Mouse (Mus musculus) lung, embryonic 14.5 days (tissue): Measurements from ENCODE around the gene Ppm1h. TPM values are rescaled to one million over a fixed set of nuclear protein-coding genes. Genes with fewer than 3 reads are reported as not detected.

Experiments
- ATAC-seq: fragments of 200-750 bp; cut with Nextera tagmentation; 2 replicates; pipeline ENCODE4 v1.8.0; 2017; ENCODE audit warnings: mild to moderate bottlenecking, moderate TSS enrichment, moderate library complexity; ENCODE audit not compliant: insufficient read depth
- DNase-seq: peaks from one replicate; pipeline ENCODE4 v3.0.0-alpha.2; 2015
- H3K27ac ChIP-seq: fragments of 300-500 bp; sonication (generic); 2 replicates; pipeline ENCODE4 v1.5.1; 2014; ENCODE audit warnings: low read depth, mild to moderate bottlenecking, moderate library complexity
- H3K27me3 ChIP-seq: fragments of 300-500 bp; sonication (generic); 2 replicates; pipeline ENCODE4 v1.6.1; 2014; ENCODE audit warnings: low read length, control low read depth; ENCODE audit not compliant: insufficient read depth
- H3K36me3 ChIP-seq: fragments of 300-500 bp; sonication (generic); 2 replicates; pipeline ENCODE4 v1.6.1; 2014; ENCODE audit warnings: control low read depth; ENCODE audit not compliant: insufficient read depth
- H3K4me1 ChIP-seq: fragments of 300-500 bp; sonication (generic); 2 replicates; pipeline ENCODE4 v1.6.1; 2014; ENCODE audit warnings: antibody characterized with exemption, control low read depth; ENCODE audit not compliant: insufficient read depth
- H3K4me2 ChIP-seq: fragments of 300-500 bp; sonication (generic); 2 replicates; pipeline ENCODE4 v1.6.1; 2014; ENCODE audit warnings: mild to moderate bottlenecking
- H3K4me3 ChIP-seq: fragments of 300-500 bp; sonication (generic); 2 replicates; pipeline ENCODE4 v1.5.1; 2014; ENCODE audit warnings: low read depth, low read length
- H3K9ac ChIP-seq: fragments of 300-500 bp; sonication (generic); 2 replicates; pipeline ENCODE4 v1.6.1; 2014
- H3K9me3 ChIP-seq: fragments of 300-500 bp; sonication (generic); 2 replicates; pipeline ENCODE4 v1.6.1; 2016; ENCODE audit warnings: low read depth, low read length, control low read depth
- CTCF ChIP-seq: IDR thresholded peaks from 2 replicates; pipeline ENCODE4 v1.5.1; 2016; ENCODE audit warnings: antibody characterized with exemption, low read depth
- WGBS: fragments of 180-500 bp; shearing (Covaris S2); extraction: QIAGEN DNeasy Blood & Tissue Kit; methylation state at CpG from one replicate; pipeline ENCODE4 v1.1.7; 2014; 5-methylcytosine and 5-hydroxymethylcytosine counted together
- polyA plus RNA-seq: library from polyadenylated mRNA; unstranded; fragments of >200 nt; fragmentation: Nextera tagmentation; extraction: Ambion mirVana; gene quantifications from 2 replicates; pipeline ENCODE4 v1.2.1, GENCODE M21; 2014

Ppm1h gene
- polyA plus RNA-seq, 1 experiment from 2014 or later, result 7.1 TPM

GRCm38 (mm10) chr10:122768204-122768892 is 89.8 kb downstream of the Ppm1h start:
- Histone ChIP-seq H3K9me3 (no peaks in the 10 kb centered on the region), H3K27ac (no peak overlapping the region), H3K27me3 (no peaks in the 10 kb centered on the region), H3K4me1 (peaks cover 9% of the 10 kb centered on the region; the same call in 1 of the 2 replicates), H3K36me3 (no peaks in the 10 kb centered on the region), H3K4me3 (no peak overlapping the region), H3K4me2 (no peak overlapping the region), H3K9ac (no peak overlapping the region)
- TF ChIP-seq CTCF, result no peak
- DNase-seq (no peak), ATAC-seq (no peak)
- 49% methylated on average over 13 of the region's 13 CpGs for WGBS

GRCm38 (mm10) chr10:122768893-122769341 is 90.4 kb downstream of the Ppm1h start:
- WGBS, result 46% methylated on average over 6 of the region's 6 CpGs
- DNase-seq (no peak), ATAC-seq (no peak)
- Histone ChIP-seq H3K4me1 (peaks cover 9% of the 10 kb centered on the region; the same call in 1 of the 2 replicates), H3K4me3 (no peak overlapping the region), H3K4me2 (no peak overlapping the region), H3K27ac (no peak overlapping the region), H3K27me3 (no peaks in the 10 kb centered on the region), H3K36me3 (no peaks in the 10 kb centered on the region), H3K9ac (no peak overlapping the region), H3K9me3 (no peaks in the 10 kb centered on the region)
- TF ChIP-seq CTCF, result no peak

DNA sequence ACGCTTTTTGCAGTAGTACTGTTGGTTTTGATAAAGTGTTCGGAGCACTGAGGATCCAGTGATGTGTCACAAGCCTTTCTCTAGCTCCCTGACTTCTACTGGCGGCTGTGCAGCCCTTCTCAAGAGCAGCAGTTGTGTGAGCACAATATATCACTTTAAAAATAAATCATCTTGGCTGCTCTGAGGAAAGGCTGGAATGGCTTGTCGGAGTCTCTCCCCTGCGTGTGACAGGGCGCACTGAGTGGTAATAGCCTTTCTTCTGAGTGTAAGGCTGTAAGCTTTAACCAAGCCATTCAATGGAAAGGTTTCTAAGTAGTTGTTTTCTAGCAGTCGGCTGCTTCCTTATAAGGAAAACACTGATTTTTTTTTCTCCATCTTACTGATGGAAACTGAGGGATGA is 91.8 kb downstream of the Ppm1h start:
- DNase-seq (peak; percentile 23), ATAC-seq (no peak)
- Histone ChIP-seq H3K4me2 (no peak overlapping the region), H3K9ac (no peak overlapping the region), H3K4me3 (no peak overlapping the region), H3K4me1 (peaks cover 9% of the 10 kb centered on the region; the same call in 1 of the 2 replicates), H3K27me3 (no peaks in the 10 kb centered on the region), H3K9me3 (no peaks in the 10 kb centered on the region), H3K27ac (no peak overlapping the region), H3K36me3 (no peaks in the 10 kb centered on the region)
- 34% methylated on average over 7 of the region's 7 CpGs for WGBS
- no peak for TF ChIP-seq CTCF

DNA sequence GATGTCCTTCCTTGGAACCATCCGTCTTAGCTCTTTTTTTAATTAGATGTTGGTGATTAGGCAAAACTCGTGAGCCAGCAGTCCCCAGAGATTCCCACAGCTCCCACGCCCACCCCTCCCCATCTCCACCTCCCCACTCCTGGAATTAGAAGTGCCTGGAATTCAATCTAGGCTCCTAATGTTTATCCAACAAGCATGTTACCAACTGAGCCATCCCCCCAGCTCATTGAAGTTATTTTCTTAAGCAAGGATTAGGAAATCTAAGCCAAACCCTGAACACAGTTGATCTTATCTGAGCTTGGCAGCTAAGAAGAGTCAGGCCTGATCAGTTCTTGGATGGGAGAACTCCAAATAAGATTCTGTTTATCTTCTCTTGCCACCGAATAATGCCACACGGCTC is 92.4 kb downstream of the Ppm1h start:
- DNase-seq (no peak), ATAC-seq (no peak)
- Histone ChIP-seq H3K9ac (no peak overlapping the region), H3K4me1 (peaks cover 9% of the 10 kb centered on the region; the same call in 1 of the 2 replicates), H3K27ac (no peak overlapping the region), H3K4me3 (no peak overlapping the region), H3K36me3 (no peaks in the 10 kb centered on the region), H3K27me3 (no peaks in the 10 kb centered on the region), H3K9me3 (no peaks in the 10 kb centered on the region), H3K4me2 (no peak overlapping the region)
- no peak for TF ChIP-seq CTCF
- 60% methylated on average over 5 of the region's 5 CpGs for WGBS

GRCm38 (mm10) chr10:122774169-122774568 is 95.6 kb downstream of the Ppm1h start:
- DNase-seq (no peak), ATAC-seq (no peak)
- 85% methylated on average over 7 of the region's 7 CpGs for WGBS

GRCm38 (mm10) chr10:122777436-122777835 is 98.9 kb downstream of the Ppm1h start:
- Histone ChIP-seq H3K27me3 (no peaks in the 10 kb centered on the region), H3K4me2 (no peak overlapping the region), H3K27ac (no peak overlapping the region), H3K9me3 (no peaks in the 10 kb centered on the region), H3K4me1 (no peaks in the 10 kb centered on the region), H3K36me3 (no peaks in the 10 kb centered on the region), H3K9ac (no peak overlapping the region), H3K4me3 (no peak overlapping the region)
- DNase-seq, result no peak
- no peak for TF ChIP-seq CTCF
- ATAC-seq, result no peak
- 63% methylated on average over 3 of the region's 3 CpGs for WGBS

More at GRCm38 (mm10) chr10:122774169-122774568, 95.6 kb downstream of the Ppm1h start:
- Histone ChIP-seq H3K9me3 (no peaks in the 10 kb centered on the region), H3K27me3 (no peaks in the 10 kb centered on the region), H3K27ac (no peak overlapping the region), H3K9ac (no peak overlapping the region), H3K4me3 (no peak overlapping the region), H3K36me3 (no peaks in the 10 kb centered on the region), H3K4me2 (no peak overlapping the region), H3K4me1 (peaks cover 5% of the 10 kb centered on the region; the same call in 1 of the 2 replicates)
- TF ChIP-seq CTCF, result no peak

DNA sequence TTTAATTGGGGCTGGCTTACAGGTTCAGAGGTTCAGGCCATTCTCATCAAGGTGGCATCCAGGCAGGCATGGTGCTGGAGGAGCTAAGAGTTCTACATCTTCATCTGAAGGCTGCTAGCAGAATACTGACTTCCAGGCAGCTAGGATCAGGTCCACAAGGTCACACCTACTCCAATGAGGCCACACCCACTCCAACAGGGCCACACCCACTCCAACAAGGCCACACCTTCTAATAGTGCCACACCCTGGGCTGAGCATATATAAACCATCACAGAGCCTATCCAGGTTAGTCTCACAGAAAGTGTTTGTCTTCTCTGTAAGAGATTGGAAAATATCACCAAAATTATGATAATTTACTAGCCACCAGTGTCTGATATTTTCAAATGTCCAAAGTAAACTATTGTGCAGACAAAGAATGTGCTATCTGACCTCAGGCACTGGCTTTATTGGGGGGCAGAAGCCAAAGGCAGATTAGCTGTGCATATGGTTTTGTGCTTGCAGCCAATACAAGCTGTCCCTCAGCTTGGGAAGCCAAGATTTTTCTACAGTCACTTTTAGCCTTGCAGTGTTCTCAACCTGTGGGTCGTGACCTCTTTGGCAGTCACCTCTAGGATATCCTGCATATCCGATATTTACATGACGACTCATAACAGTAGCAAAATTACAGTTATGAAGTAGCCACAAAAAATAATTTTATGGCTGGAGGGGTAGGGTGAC is 99.5 kb downstream of the Ppm1h start:
- ATAC-seq (no peak), DNase-seq (no peak)
- TF ChIP-seq CTCF, result no peak
- H3K9ac ChIP-seq, result no peak overlapping the region
- no peak overlapping the region for H3K27ac ChIP-seq
- H3K4me1 ChIP-seq, result no peaks in the 10 kb centered on the region
- no peaks in the 10 kb centered on the region for H3K27me3 ChIP-seq
- H3K4me3 ChIP-seq, result no peak overlapping the region
- H3K9me3 ChIP-seq, result no peaks in the 10 kb centered on the region
- no peaks in the 10 kb centered on the region for H3K36me3 ChIP-seq
- no peak overlapping the region for H3K4me2 ChIP-seq
- 74% methylated on average over 3 of the region's 3 CpGs for WGBS
